Mouse (Mus musculus): ENCODE data around the gene Net1. TPM values are rescaled to one million over a fixed set of nuclear protein-coding genes. Genes with fewer than 3 reads are reported as not detected.
"Not testable (repeated sequence)": the region's sequence is repeated elsewhere in the genome, so short reads cannot be mapped to it uniquely, and the experiment has no call there.

Gene Net1
- polyA plus RNA-seq, 1 experiment = 9.3 TPM

DNA sequence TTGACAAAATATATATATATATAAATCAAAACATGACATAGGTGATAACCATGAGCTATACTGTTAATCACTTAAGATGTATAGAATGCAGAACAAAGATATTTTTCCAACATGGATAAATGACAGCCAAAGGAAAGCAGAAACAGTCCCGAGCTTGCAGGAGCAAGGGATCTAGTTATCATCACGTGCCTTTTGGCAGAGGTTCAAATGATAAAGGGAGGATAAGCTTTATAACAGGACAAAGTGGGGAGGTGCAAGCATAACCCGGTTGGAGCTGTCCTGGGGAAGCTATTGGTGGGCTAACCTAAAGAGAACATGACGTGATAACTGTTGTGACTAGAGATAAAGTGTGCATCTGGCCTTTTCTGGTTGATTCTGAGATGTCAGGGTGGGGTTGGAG is 4.5 kb downstream of the Net1 start:
- Histone ChIP-seq H3K4me1 (ENCODE audit: control insufficient read depth) (peaks cover 31% of the 10 kb centered on the region), H3K27me3 (ENCODE audit: control insufficient read depth) (no peaks in the 10 kb centered on the region), H3K9me3 (ENCODE audit: control insufficient read depth, low read length) (no peaks in the 10 kb centered on the region), H3K4me3 (replicated peaks) (no peak overlapping the region), H3K36me3 (ENCODE audit: control insufficient read depth) (peaks cover 62% of the 10 kb centered on the region)
- no peak for TF ChIP-seq GATA1 (IDR thresholded peaks at IDR 0.05; ENCODE audit: low read length)
- TF ChIP-seq TAL1 (IDR thresholded peaks at IDR 0.05; ENCODE audit: low read length) = no peak

DNA sequence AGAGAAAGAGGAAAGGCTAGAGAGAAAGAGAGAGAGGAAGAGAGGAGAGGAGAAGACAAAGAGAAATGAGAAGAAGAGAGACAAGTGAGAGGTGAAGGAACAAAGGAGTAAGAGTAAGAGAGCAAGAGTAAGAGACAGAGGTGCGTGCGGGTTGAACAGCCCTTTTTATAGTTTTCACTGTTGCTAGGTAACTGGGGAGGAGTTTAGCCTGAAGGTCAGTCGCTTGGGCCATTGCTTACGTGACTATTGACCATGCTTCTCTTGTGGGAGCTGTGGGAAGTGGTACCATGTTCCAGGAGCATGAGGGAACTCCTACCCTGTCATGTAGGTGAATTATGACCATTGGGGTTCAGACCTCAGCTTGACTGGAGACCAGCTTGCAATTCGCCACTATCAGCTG is 7.7 kb downstream of the Net1 start:
- no peak overlapping the region for H3K4me3 ChIP-seq (replicated peaks)
- H3K9me3 ChIP-seq (ENCODE audit: control insufficient read depth, low read length) = no peaks in the 10 kb centered on the region
- TF ChIP-seq TAL1 (IDR thresholded peaks at IDR 0.05; ENCODE audit: low read length) (no peak), GATA1 (IDR thresholded peaks at IDR 0.05; ENCODE audit: low read length) (no peak)
- H3K27me3 ChIP-seq (ENCODE audit: control insufficient read depth) = no peaks in the 10 kb centered on the region
- H3K36me3 ChIP-seq (ENCODE audit: control insufficient read depth) = peaks cover 76% of the 10 kb centered on the region
- peaks cover 9% of the 10 kb centered on the region for H3K4me1 ChIP-seq (ENCODE audit: control insufficient read depth)

DNA sequence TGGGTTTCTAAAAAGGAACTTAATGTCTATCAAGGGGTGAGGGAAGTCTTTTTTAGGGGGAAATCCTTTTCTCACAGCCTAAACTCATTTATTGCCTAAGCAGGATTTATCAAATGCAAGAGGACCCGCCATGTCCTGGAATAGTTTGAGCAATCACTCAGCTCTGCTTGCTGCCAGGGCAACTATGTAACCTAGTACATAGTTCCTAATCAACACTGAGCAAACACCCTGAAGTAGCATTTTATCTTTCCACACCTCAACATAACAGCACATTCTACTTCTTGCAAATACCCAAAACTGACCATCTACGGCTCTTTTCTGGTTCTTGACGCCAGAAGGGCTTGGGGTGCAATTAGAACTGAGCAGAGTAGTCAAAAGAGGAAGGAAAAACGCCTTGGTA is 9.8 kb downstream of the Net1 start:
- H3K4me1 ChIP-seq (ENCODE audit: control insufficient read depth) = peaks cover 1% of the 10 kb centered on the region; the same call in 1 of the 2 replicates
- peaks cover 75% of the 10 kb centered on the region for H3K36me3 ChIP-seq (ENCODE audit: control insufficient read depth)
- no peaks in the 10 kb centered on the region for H3K27me3 ChIP-seq (ENCODE audit: control insufficient read depth)
- no peak overlapping the region for H3K4me3 ChIP-seq (replicated peaks)
- H3K9me3 ChIP-seq (ENCODE audit: control insufficient read depth, low read length) = no peaks in the 10 kb centered on the region
- TF ChIP-seq TAL1 (IDR thresholded peaks at IDR 0.05; ENCODE audit: low read length) = no peak

DNA sequence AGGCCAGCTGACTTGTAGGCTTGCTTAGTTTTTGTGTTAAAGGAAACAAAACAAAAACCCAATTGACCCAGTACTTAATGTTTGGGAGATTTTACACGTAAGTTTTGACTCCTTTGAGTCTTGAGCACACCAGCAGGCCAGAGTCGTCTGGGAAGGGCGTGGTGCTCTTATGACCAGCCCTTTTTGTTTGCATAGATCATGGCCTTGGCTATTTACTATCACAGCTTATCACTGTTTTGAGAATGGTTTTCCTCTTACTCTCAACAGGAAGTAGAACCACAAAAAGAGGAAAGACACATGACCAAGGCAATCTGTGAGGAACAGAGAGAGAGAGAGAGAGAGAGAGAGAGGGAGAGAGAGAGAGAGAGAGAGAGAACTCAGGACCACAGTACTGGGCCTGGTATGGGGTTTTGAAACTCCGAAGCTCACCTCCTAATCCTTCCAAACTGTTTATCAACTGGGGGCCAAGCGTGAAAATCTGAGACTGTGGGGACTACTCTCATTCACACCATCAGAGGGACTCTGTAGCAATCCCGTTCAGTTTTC is 10.8 kb downstream of the Net1 start:
- TF ChIP-seq TAL1 (IDR thresholded peaks at IDR 0.05; ENCODE audit: low read length) (no peak), GATA1 (IDR thresholded peaks at IDR 0.05; ENCODE audit: low read length) (no peak)
- Histone ChIP-seq H3K4me1 (ENCODE audit: control insufficient read depth) (peaks cover 1% of the 10 kb centered on the region; the same call in 1 of the 2 replicates), H3K9me3 (ENCODE audit: control insufficient read depth, low read length) (peaks cover 2% of the 10 kb centered on the region), H3K36me3 (ENCODE audit: control insufficient read depth) (peaks cover 75% of the 10 kb centered on the region), H3K27me3 (ENCODE audit: control insufficient read depth) (no peaks in the 10 kb centered on the region), H3K4me3 (replicated peaks) (no peak overlapping the region)

DNA sequence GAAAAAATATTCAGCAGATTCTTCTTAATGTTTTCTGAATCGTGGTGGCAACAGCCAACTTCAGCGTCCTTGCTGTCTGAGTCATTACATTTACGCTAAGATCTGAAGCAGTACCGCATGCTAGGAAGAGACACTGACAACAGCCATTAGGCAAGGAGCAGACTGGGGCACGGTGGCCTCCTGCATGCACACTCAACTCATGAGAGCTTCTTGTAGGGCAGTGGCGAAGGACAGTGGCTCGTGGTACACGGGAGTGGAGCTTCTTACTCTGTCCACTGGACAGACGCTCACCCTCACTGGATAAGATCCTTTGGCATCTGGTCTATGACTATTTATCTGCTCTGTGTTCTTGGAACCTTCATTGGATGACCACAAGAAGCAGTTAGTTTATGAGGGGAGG is 18.7 kb downstream of the Net1 start:
- H3K36me3 ChIP-seq (ENCODE audit: control insufficient read depth) = peaks cover 71% of the 10 kb centered on the region
- TF ChIP-seq TAL1 (IDR thresholded peaks at IDR 0.05; ENCODE audit: low read length) (no peak), GATA1 (IDR thresholded peaks at IDR 0.05; ENCODE audit: low read length) (no peak)
- H3K9me3 ChIP-seq (ENCODE audit: control insufficient read depth, low read length) = peaks cover 9% of the 10 kb centered on the region
- no peak overlapping the region for H3K4me3 ChIP-seq (replicated peaks)
- H3K27me3 ChIP-seq (ENCODE audit: control insufficient read depth) = no peaks in the 10 kb centered on the region
- peaks cover 26% of the 10 kb centered on the region for H3K4me1 ChIP-seq (ENCODE audit: control insufficient read depth)

DNA sequence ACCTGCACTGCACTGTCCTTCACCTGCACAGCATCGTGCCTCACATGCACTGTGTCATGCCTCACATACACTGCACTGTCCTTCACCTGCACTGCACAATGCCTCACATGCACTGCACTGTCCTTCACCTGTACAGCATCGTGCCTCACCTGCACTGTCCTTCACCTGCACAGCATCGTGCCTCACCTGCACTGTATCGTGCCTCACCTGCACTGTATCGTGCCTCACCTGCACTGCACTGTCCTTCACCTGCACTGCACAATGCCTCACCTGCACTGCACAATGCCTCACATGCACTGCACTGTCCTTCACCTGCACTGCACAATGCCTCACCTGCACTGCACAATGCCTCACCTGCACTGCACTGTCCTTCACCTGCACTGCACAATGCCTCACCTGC is 19.8 kb downstream of the Net1 start:
- not testable (repeated sequence) for H3K4me3 ChIP-seq (replicated peaks); H3K27me3 ChIP-seq (ENCODE audit: control insufficient read depth); H3K9me3 ChIP-seq (ENCODE audit: control insufficient read depth, low read length)
- H3K4me1 ChIP-seq (ENCODE audit: control insufficient read depth) = peaks cover 37% of the 10 kb centered on the region
- H3K36me3 ChIP-seq (ENCODE audit: control insufficient read depth) = peaks cover 66% of the 10 kb centered on the region

DNA sequence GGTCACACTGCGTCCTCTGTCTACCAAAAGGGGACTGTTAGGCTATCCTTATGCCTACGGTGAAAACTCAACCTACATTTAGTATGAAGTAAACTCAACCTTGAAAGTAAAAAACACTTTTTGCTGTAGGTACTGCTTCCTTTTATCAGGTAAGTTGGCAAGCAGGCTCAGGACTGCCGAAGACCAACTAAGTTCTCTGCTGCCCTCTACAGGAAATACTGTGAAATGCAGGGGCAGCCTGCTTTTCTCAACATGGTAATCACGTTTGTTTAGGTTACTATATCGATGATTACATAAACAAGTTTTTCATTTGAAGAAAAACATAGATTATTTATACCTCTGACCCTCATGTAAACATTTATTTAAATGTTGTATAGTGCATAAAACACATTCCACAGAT is 21.1 kb downstream of the Net1 start:
- TF ChIP-seq GATA1 (IDR thresholded peaks at IDR 0.05; ENCODE audit: low read length) (no peak), TAL1 (IDR thresholded peaks at IDR 0.05; ENCODE audit: low read length) (no peak)
- Histone ChIP-seq H3K36me3 (ENCODE audit: control insufficient read depth) (peaks cover 60% of the 10 kb centered on the region), H3K9me3 (ENCODE audit: control insufficient read depth, low read length) (peaks cover 6% of the 10 kb centered on the region; the same call in 1 of the 2 replicates), H3K4me1 (ENCODE audit: control insufficient read depth) (peaks cover 39% of the 10 kb centered on the region), H3K27me3 (ENCODE audit: control insufficient read depth) (no peaks in the 10 kb centered on the region), H3K4me3 (replicated peaks) (no peak overlapping the region)

DNA sequence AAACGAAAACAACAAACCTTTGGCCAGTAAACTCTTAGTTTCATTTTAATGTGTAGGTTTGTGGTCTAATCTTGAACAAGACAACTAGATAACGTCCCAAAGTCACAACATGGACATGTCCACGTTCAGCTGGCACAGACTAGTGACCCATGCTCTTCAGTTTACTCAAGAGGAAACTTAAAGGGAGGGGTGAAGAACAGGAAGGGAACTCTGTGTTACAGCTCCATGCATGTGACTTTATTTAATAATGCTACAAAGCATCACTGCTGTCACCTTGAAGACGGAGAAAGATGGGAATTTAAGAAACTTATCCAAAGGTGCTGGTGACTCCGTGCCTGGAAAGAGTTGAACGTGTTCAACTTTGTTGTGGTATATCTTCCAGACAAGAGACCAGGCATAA is 22.0 kb downstream of the Net1 start:
- peaks cover 47% of the 10 kb centered on the region for H3K4me1 ChIP-seq (ENCODE audit: control insufficient read depth)
- H3K27me3 ChIP-seq (ENCODE audit: control insufficient read depth) = no peaks in the 10 kb centered on the region
- no peak overlapping the region for H3K4me3 ChIP-seq (replicated peaks)
- H3K36me3 ChIP-seq (ENCODE audit: control insufficient read depth) = peaks cover 67% of the 10 kb centered on the region
- TF ChIP-seq TAL1 (IDR thresholded peaks at IDR 0.05; ENCODE audit: low read length) (no peak), GATA1 (IDR thresholded peaks at IDR 0.05; ENCODE audit: low read length) (no peak)
- H3K9me3 ChIP-seq (ENCODE audit: control insufficient read depth, low read length) = peaks cover 6% of the 10 kb centered on the region; the same call in 1 of the 2 replicates

DNA sequence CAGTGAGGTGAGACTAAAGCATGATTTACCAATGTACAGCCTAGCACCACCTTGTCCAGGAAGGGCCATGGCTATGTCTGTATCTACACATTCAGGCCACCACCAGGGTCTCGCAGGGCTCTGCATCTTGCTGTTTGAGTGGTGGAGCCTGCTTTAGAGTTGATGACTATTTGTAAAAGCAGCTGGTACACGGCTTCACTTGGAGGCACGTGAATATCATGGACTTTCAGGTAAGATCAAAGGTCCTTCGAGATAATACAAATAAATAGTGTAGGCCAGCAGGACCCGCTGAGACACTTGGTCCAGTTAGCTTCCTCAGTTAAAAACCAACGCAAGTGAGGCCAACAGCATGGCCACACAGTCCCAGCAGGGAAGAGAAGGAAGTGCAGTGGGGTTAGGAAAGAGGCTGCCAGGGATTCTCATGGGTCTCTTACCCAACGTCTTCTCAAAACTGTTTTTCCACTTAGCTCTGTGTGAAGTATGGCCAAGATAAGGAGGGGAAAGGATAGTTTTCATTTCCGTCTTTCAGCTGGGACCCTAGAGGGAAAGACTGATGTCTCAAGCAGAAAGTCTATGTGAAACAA is 22.5 kb downstream of the Net1 start:
- Histone ChIP-seq H3K4me1 (ENCODE audit: control insufficient read depth) (peaks cover 51% of the 10 kb centered on the region), H3K9me3 (ENCODE audit: control insufficient read depth, low read length) (peaks cover 6% of the 10 kb centered on the region; the same call in 1 of the 2 replicates), H3K36me3 (ENCODE audit: control insufficient read depth) (peaks cover 65% of the 10 kb centered on the region), H3K27me3 (ENCODE audit: control insufficient read depth) (no peaks in the 10 kb centered on the region), H3K4me3 (replicated peaks) (no peak overlapping the region)
- no peak for TF ChIP-seq TAL1 (IDR thresholded peaks at IDR 0.05; ENCODE audit: low read length)
- no peak for TF ChIP-seq GATA1 (IDR thresholded peaks at IDR 0.05; ENCODE audit: low read length)

DNA sequence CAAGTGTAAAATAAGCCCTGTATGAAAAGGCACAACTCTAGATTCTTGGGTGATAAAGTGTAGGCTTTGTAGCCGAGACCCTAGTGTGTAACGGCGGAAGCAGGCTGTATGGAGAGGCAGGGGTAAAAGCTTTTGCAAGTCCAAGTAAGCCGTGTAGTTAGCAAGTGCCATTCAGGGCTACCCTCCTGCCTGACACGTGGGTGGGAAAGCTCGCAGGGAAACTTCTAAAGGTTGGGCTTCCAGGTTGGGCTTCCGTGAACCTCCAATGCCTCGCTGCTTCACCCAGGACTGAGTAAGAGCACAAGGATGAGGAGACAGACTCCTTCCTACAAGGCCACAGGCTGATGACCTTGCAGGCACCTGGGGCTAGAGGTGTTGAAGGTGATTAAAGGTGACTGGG is 23.5 kb downstream of the Net1 start:
- no peak overlapping the region for H3K4me3 ChIP-seq (replicated peaks)
- no peak for TF ChIP-seq GATA1 (IDR thresholded peaks at IDR 0.05; ENCODE audit: low read length)
- no peak for TF ChIP-seq TAL1 (IDR thresholded peaks at IDR 0.05; ENCODE audit: low read length)

More for the DNA sequence above, 23.5 kb downstream of the Net1 start:
- Histone ChIP-seq H3K9me3 (ENCODE audit: control insufficient read depth, low read length) (peaks cover 6% of the 10 kb centered on the region; the same call in 1 of the 2 replicates), H3K36me3 (ENCODE audit: control insufficient read depth) (peaks cover 64% of the 10 kb centered on the region), H3K27me3 (ENCODE audit: control insufficient read depth) (no peaks in the 10 kb centered on the region), H3K4me1 (ENCODE audit: control insufficient read depth) (peaks cover 59% of the 10 kb centered on the region)
